Mouse (Mus musculus): ENCODE measurements around the gene Mfsd2b.

Gene Mfsd2b

GRCm38 (mm10) chr12:4816680-4817360, 57.3 kb downstream of the Mfsd2b start:
- DNase-seq (ENCODE audit: low read depth, low spot score): peak; percentile 5

DNA sequence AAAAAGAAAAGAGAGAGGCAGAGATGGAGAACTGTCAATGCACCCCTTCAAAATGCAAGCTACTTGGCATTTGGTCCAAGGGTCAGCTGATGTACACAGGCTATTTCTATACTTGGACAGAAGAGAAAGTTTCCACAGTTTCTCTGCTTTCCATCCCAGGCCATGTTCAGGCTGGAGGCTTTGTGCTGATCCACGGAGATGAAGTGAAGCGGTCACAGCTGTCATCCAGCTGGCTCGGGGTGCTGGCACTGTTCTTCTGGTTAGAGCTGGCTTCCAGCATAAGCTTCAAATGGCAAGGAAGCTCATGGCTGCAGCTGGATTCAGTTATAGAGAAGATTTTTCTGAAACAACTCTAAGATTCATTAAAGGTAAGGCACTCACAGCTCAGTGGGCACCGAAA, 60.5 kb downstream of the Mfsd2b start:
- no peak for DNase-seq (ENCODE audit: low read depth, low spot score)
